Mouse (Mus musculus): Measurements from ENCODE around the gene Gif.

The Gif gene

DNA sequence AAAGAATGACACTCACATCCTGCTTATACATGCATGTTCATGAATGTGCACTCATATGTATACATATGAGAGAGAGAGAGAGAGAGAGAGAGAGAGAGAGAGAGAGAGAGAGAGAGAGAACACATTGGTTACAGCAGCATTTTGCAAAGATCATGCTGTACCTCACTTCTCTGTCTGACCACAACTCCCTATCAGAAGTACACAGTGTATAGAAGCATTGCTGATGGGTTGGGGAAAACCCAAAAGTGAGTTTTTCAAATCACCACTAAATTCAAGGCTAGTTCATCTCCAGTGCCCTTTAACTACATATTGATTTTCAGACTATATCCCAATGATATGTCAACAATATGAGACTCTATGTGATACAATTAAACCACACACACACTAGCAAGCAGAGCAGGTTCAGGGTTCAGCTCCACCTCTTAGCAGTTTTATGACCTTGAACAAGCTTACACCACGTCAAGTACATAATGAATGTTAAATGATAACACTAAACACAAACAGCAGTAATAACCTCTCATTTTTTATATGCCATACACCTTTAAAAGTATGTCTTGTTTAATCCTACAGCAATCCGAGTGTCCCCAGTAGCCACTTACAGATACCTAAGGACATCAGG, 46.5 kb downstream of the Gif start:
- no peak for DNase-seq (ENCODE audit: extremely low read depth, insufficient read length, low spot score)

DNA sequence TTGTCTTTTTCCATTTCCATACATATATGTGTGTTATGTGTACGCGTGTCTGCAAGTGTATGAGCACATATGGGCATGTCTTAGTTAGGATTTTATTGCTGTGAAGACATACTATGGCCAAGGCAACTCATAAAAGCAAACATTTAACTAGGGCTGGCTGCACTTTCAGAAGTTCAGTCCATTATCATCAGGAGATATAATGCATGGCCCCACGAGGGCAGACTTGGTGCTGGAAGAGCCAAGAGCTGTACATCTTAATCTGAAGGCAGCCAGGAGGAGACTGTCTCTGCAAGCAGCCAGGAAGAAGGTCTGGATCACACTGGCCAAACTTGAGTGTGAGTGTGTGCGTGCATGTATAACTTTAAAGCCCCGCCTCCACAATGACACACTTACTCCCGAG, 47.1 kb downstream of the Gif start:
- no peak for DNase-seq (ENCODE audit: extremely low read depth, insufficient read length, low spot score)

DNA sequence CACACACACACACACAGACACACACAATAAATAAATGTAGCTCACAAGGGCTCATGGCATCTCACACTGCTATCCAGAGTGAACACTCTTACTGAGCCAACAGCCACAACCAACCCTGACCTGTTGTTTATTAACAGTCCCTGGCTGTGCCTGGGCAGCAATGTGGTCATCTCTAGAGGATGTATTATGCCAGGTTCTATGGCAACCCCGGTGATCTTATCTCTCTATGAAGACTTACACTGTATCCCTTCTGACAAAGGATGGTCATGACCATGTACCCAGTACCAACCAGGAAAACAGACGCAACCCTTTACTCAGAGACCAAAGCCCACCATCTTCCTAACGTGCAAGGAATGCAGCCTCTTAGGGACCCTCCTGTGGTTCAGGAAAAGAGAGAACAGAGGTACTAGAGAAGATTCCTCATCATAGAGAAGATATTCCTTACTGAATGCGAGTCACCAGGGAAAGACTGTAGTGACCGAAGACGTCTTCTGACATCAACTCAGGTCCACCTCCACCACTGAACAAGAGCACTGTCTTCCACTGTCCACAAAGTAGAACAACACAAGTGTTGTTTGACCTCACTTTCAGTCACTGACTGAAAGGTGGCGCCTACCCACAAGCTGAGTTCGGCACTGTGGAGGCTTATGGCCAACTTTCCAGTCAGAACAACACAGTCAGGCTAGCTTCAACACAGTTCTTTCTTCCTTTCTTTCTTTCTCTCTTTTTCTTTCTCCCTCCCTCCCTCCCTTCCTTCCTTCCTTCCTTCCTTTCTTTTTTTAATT, 53.4 kb downstream of the Gif start:
- no peak for DNase-seq (ENCODE audit: extremely low read depth, insufficient read length, low spot score)

DNA sequence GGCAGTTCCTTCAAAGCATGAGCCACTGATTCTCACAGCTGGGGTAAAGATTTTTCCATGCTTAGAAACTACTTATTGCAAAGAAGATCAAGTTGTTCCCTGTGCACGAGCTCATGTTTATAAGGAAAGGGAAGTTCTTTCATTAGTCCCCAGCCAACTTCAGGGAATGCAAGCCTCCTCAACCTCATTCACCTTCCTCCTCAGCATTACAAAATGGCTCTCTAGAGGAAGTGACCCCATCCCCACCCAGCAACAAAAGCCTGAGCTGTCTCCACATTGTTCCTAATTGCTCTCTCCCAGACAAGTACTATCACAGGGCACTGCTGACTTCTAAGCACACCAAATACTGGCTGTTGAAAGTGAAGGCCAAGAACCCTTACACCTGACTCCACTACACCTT, 57.1 kb downstream of the Gif start:
- DNase-seq (ENCODE audit: extremely low read depth, insufficient read length, low spot score): no peak

DNA sequence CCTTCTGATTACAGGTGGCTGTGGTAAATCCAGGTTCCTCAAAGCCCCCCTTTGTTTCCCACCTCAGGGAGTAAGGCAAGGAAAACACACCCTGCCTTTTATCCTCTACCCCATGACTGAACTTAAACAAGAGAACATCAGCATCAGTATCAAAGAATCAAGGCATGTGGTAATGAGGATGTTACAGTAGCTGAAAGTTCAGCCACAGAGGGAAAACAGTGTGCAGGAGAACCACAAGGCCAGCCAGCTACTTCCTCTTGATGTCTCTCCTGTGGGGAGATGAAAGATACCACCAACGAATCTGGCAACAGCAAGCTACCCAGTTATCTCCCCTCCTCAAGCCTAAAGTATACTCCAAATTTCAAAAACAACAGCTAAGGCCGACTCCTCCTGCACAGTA, 59.9 kb downstream of the Gif start:
- DNase-seq (ENCODE audit: extremely low read depth, insufficient read length, low spot score): no peak

DNA sequence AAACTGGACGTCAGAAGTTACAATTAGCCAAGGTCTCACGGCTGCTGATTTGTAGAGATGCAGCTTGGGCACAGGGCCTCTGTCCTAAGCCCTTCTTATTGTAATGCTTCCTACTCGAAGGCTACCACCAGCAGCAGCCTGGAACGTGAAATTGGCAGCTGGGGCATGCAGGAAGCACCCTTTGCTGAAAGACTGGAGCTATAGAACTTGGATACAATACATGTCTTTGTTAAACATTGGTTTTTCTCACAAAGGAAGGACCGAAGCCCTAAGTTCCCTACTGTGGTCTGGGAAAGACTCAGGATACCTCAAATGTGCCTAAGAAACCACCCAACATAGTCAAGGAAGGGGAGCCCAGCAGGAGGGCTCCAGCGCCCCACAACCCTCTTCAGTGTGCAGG, 60.5 kb downstream of the Gif start:
- no peak for DNase-seq (ENCODE audit: extremely low read depth, insufficient read length, low spot score)

DNA sequence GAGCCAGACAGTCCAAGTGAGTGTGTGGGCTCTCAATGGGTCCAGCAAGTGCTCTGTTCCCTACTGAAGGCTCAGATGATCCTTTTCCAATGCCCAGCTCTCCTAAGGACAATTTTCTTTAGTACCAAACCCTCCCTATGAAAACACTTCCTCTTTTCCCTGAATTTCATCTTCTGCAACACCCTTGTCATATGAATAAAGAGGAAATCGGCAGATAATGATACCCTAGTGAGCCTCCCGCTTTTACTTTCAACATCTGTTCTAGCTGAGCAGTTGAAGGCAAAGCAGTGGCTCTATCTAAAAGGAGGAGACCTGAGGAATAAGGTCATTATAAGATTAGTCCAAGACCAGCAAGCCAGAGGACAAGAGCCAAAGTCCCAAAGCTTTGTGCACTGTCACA, 61.1 kb downstream of the Gif start:
- DNase-seq (ENCODE audit: extremely low read depth, insufficient read length, low spot score): no peak

DNA sequence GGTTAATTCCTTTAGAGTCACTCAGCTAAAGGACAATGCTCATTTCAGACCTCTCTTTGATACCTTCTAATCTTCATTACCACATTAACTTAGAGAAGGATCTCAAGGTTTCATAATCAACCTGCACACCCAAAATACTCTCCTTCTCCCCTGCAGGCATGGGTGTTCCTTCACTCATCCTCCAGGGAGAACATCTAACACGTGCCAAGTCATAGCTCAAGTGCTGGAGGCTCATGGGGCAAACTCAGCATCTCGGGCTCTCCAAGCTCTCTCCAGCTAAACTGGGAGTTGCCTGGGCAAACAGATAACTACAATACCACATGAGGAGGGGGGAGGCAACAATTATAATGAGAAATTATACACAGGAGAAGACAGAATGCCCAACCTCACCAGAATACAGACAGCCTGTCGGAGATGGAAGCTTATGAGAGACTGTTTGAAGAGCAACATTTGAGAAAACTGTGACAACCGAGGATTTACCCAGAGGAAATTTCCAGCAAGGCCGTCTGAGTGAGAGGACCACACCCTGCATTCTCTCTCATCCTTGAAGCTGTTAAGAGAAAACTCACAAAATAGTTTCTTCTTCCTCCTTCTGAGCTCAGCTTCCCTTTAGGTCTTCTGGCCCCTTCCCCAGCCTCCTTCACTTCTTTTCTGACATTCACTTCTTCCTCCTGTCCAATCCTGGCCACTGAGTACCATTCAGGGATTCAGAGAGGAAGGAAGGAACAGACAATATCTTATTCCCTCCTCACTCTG, 62.8 kb downstream of the Gif start:
- no peak for DNase-seq (ENCODE audit: extremely low read depth, insufficient read length, low spot score)

DNA sequence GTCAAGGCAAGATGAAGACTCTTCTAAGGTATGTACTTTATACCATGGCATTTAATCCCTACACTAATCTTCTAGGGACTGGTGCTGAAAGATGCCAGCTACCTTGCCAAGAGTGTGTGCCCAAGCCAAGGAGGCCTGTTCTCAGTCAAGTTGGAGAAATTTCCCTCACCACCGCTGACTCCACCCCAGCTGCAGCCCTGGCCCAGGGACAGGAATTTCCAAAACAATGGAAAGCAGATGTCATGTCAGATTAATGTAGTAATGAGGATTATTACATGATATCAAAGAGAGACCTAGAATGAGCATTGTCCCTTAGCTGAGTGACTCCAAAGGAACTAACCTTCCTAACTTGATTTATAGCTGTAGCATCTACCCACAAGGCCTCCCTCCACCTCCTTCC, 63.5 kb downstream of the Gif start:
- no peak for DNase-seq (ENCODE audit: extremely low read depth, insufficient read length, low spot score)

DNA sequence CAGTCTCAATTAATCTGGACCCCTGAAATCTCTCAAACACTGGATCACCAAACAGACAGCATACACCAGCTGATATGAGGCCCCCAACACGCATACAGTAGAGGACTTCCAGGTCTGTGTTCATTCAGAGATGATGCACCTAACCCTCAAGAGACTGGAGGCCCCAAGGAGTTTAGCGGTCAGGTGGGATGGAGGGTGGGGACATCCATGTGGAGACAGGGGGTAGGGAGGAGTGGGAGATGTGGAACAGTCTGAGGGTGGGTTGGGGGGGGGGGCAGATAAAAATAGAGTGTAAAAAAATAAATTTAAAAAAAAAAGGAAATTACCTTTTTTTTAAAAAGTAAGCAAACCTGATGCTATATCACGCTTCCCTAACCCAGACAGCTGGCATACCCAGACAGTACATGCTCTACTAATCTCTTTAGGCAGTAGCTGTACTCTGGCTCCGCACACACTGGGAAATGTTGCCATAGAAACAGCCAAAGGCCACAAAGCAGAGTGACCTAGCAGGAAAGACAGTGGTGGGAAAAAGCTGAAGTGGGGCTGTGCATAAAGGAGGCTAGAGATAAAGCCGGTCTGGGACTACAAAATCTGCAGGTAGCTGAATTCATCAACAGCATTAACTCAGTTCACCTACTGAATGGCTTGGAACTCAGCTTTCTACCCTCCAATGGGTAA, 64.5 kb downstream of the Gif start:
- DNase-seq (ENCODE audit: extremely low read depth, insufficient read length, low spot score): no peak

Data from 3134 (cell line).